In genomic region chr5:138971405-138971804, GRCm38 (mm10) we compare ENCODE assay signal across 23 mouse cellular contexts.
"Had no signal": no experiment of that assay in that cellular context is flagged by ENCODE, and none has a peak within 500 bp of the region (broad histone marks: within the 10 kb centered on the region; RNA-seq: fewer than 3 reads in every experiment).

No protein-coding gene starts in this region.

- ATAC-seq: hindbrain, embryonic 16.5 days; inflammation-experienced regulatory T-cells, adult 6 months; intestine, embryonic 15.5 days; intestine, postnatal 0 days had no signal

- H3K9me3 ChIP-seq: heart, embryonic 13.5 days; heart, embryonic 15.5 days; intestine, embryonic 15.5 days; limb, embryonic 10.5 days; limb, embryonic 12.5 days had no signal

- H3K27ac ChIP-seq: heart, adult 2 months; hindbrain, embryonic 14.5 days; intestine, embryonic 15.5 days; layer of hippocampus, adult 2 months; left cerebral cortex, adult 2 months; limb, embryonic 10.5 days; limb, embryonic 12.5 days had no signal

- H3K36me3 ChIP-seq: limb, embryonic 10.5 days; limb, embryonic 12.5 days had no signal

- H3K4me2 ChIP-seq: heart, embryonic 11.5 days; heart, embryonic 13.5 days; heart, embryonic 15.5 days; hindbrain, embryonic 14.5 days; intestine, embryonic 15.5 days; limb, embryonic 12.5 days had no signal

- H3K27me3 ChIP-seq: heart, embryonic 13.5 days; heart, embryonic 15.5 days; intestine, embryonic 15.5 days; limb, embryonic 12.5 days had no signal

- DNase-seq: gastrocnemius, postnatal 14 days; gastrocnemius, postnatal 36 days; heart, adult 2 months; heart, postnatal 14 days; heart, postnatal 36 days; kidney, adult 18-20 months; kidney, adult 8-10 months; kidney, postnatal 10 days; kidney, postnatal 25 days; kidney, postnatal 4 days; liver had no signal

- H3K4me3 ChIP-seq: heart, adult 2 months; heart, embryonic 13.5 days; heart, embryonic 15.5 days; intestine, embryonic 15.5 days; layer of hippocampus, adult 2 months; left cerebral cortex, adult 2 months; limb, embryonic 10.5 days; limb, embryonic 12.5 days had no signal

- H3K9ac ChIP-seq: heart, embryonic 15.5 days; hindbrain, embryonic 14.5 days; intestine, embryonic 15.5 days; limb, embryonic 12.5 days had no signal

- H3K4me1 ChIP-seq: limb, embryonic 10.5 days; limb, embryonic 12.5 days had no signal
